ENCODE assay signal across 8 mouse cellular contexts in genomic region chr5:36581924-36582642, GRCm38 (mm10). TPM values are rescaled to one million over a fixed set of nuclear protein-coding genes. Genes with fewer than 3 reads are reported as not detected.
DNase-seq lines count a peak whose midpoint lies in the region; ATAC-seq lines count a peak whose summit lies in the region.

No protein-coding gene starts in this region.

- peak; percentile 94 for ATAC-seq in megakaryocyte progenitor cell, adult 5-6 weeks (replicated peaks; ENCODE audit: poor library complexity)

- DNase-seq in adipocyte (ENCODE audit: low spot score), result peak; percentile 99
- peak; percentile 100 for DNase-seq in embryo, embryonic 10 days (ENCODE audit: low spot score)
- peak; percentile 98 for DNase-seq in gastrocnemius, postnatal 10 days
- peak; percentile 99 for DNase-seq in induced T-regulatory cell, adult 2 months (ENCODE audit: low read depth)
- DNase-seq in left cerebral cortex, adult 9 months (ENCODE audit: low spot score in 2 of 2), result peak; percentile 98 to 99
- DNase-seq in right cerebral cortex, postnatal 14 days, result peak; percentile 98
- DNase-seq in urinary bladder, postnatal 36 days (ENCODE audit: low spot score in 2 of 2), result peak; percentile 98 to 100

RNA-seq across cellular contexts. Expression of gene Tbc1d14, which starts 11.0 kb away (rescaled TPM):
- total RNA-seq in gastrocnemius, postnatal 10 days (2021), result 10 to 100 TPM; 15.0 to 19.5 TPM
- total RNA-seq in megakaryocyte progenitor cell, adult 5-6 weeks (2015), result 13.7 and 19.5 TPM in 2 replicates
- total RNA-seq in megakaryocyte progenitor cell, adult 5-6 weeks (2017), result 5.8 and 6.7 TPM in 2 replicates

Comparison
In these comparisons a context has a peak if more than half of its experiments do, and no peak if none do; other contexts are left out.
1. Peak in every context shown above with its lines: DNase-seq and ATAC-seq.